Mouse (Mus musculus) stomach, postnatal 0 days (tissue): ENCODE data around the gene Dock2.

Experiments
- CTCF ChIP-seq: IDR thresholded peaks from 2 replicates; pipeline ENCODE4 v1.5.1; 2016; ENCODE audit warnings: antibody characterized with exemption, low read depth, mild to moderate bottlenecking, moderate library complexity
- EP300 ChIP-seq: optimal IDR thresholded peaks from 2 replicates; pipeline ENCODE3; 2016; ENCODE audit warnings: antibody characterized with exemption

DNA sequence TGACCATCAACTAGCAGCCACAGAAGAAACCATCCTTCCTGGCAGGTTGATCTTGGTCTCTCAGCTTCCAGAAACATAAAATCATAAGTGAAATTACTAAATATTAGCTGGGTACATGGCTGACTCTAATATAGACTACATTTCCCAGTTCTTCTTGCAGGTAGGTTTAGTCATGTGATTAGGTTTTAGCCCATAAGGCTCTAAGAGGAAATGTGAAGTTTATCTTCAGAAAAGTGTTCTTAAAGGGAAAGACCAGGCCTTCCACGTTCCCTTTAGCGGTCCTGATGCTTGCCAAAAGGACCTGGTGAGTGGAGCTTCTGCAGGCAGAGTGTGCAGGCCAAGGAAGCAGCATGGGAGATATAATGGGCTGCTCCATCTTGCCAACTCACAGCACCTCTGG is 2.9 kb downstream of the Dock2 start:
- TF ChIP-seq CTCF (no peak), EP300 (no peak)
